Mouse (Mus musculus): ENCODE results near the gene Soat1.

Gene Soat1

GRCm38 (mm10) chr1:156463981-156464853, 9.9 kb downstream of the Soat1 start:
- DNase-seq: no peak

GRCm38 (mm10) chr1:156462273-156462991, 11.7 kb downstream of the Soat1 start:
- peak in 1 of 2 experiments; percentile 35 for DNase-seq

- no peak for DNase-seq
These were observed 13.1 kb downstream of the Soat1 start for GRCm38 (mm10) chr1:156461036-156461435.

GRCm38 (mm10) chr1:156460216-156460615, 13.9 kb downstream of the Soat1 start:
- DNase-seq: no peak

GRCm38 (mm10) chr1:156459690-156460089, 14.4 kb downstream of the Soat1 start:
- DNase-seq: no peak

GRCm38 (mm10) chr1:156458391-156459060, 15.6 kb downstream of the Soat1 start:
- DNase-seq: no peak

GRCm38 (mm10) chr1:156455005-156455758, 18.9 kb downstream of the Soat1 start:
- DNase-seq: no peak

GRCm38 (mm10) chr1:156454384-156454783, 19.7 kb downstream of the Soat1 start:
- no peak for DNase-seq

GRCm38 (mm10) chr1:156453876-156454275, 20.3 kb downstream of the Soat1 start:
- DNase-seq: no peak

- DNase-seq: no peak
These were observed 23.7 kb downstream of the Soat1 start for GRCm38 (mm10) chr1:156450478-156450877.

- peak; percentile 47 to 60 for DNase-seq
These were observed 24.4 kb downstream of the Soat1 start for GRCm38 (mm10) chr1:156449691-156450090.

GRCm38 (mm10) chr1:156449089-156449488, 25.0 kb downstream of the Soat1 start:
- no peak for DNase-seq

GRCm38 (mm10) chr1:156445049-156445448, 29.1 kb downstream of the Soat1 start:
- no peak for DNase-seq

GRCm38 (mm10) chr1:156442776-156443175, 31.4 kb downstream of the Soat1 start:
- no peak for DNase-seq

GRCm38 (mm10) chr1:156442266-156442665, 31.9 kb downstream of the Soat1 start:
- no peak for DNase-seq

GRCm38 (mm10) chr1:156437726-156438125, 36.4 kb downstream of the Soat1 start:
- no peak for DNase-seq

- DNase-seq: no peak
These were observed 37.0 kb downstream of the Soat1 start for GRCm38 (mm10) chr1:156437016-156437708.

- no peak for DNase-seq
These were observed 40.6 kb downstream of the Soat1 start for GRCm38 (mm10) chr1:156433497-156433896.

- DNase-seq: no peak
These were observed 41.6 kb downstream of the Soat1 start for GRCm38 (mm10) chr1:156432498-156432897.

GRCm38 (mm10) chr1:156428434-156428833, 45.7 kb downstream of the Soat1 start:
- DNase-seq: no peak

- no peak for DNase-seq
These were observed 48.4 kb downstream of the Soat1 start for GRCm38 (mm10) chr1:156425746-156426145.

GRCm38 (mm10) chr1:156424054-156424453, 50.1 kb downstream of the Soat1 start:
- DNase-seq: no peak

Measured in kidney, postnatal 4 days (tissue).